Mouse (Mus musculus) adrenal gland, postnatal 4 days (tissue): ENCODE results near the gene Mgp. TPM values are rescaled to one million over a fixed set of nuclear protein-coding genes. Genes with fewer than 3 reads are reported as not detected.

ENCODE experiments used
- DNase-seq, 2 experiments: peaks; one replicate each; pipeline ENCODE4 v3.0.0; 2021 to 2022; ENCODE audit warnings: low spot score in 2 of 2, mixed read lengths in 2 of 2
- long read RNA-seq, 2 experiments: library from polyadenylated mRNA; stranded (forward); transcript quantifications; one replicate each; pipeline ENCODE4 v2.0.0; 2021
- total RNA-seq, 2 experiments: library from RNA; stranded (reverse); gene quantifications; 2 replicates each; pipeline ENCODE4 v1.2.3; 2021

Gene Mgp
- 100 to 1,000 TPM; 174 to 199 TPM for total RNA-seq
- long read RNA-seq, experiment 1, transcript Mgp-201 (4 exons, 617 nt), result major isoform, 33 of 34 reads
- long read RNA-seq, experiment 1, partial matches to known transcripts, result 1 of 34 reads
- long read RNA-seq, experiment 1, other reads (novel, unspliced or antisense), result 0 of 34 reads
- long read RNA-seq, experiment 2, transcript Mgp-201 (4 exons, 617 nt), result major isoform, 75 of 79 reads
- long read RNA-seq, experiment 2, partial matches to known transcripts, result 2 of 79 reads
- long read RNA-seq, experiment 2, other reads (novel, unspliced or antisense), result 1 of 79 reads

GRCm38 (mm10) chr6:136875670-136876069, at the start of gene Mgp:
TSS of gene Mgp (minus strand) at chr6:136875823.
- no peak for DNase-seq

- no peak for DNase-seq
These were observed 49.4 kb upstream of the Mgp start for GRCm38 (mm10) chr6:136925049-136925448.

GRCm38 (mm10) chr6:136923532-136923931, 47.9 kb upstream of the Mgp start, which contains the start of gene Pde6h:
TSS of gene Pde6h (plus strand) at chr6:136923832.
- no peak for DNase-seq

- no peak for DNase-seq
These were observed 47.2 kb upstream of the Mgp start for GRCm38 (mm10) chr6:136922871-136923270.

- DNase-seq, result no peak
These were observed 46.5 kb upstream of the Mgp start, which contains the start of gene Erp27 for GRCm38 (mm10) chr6:136922080-136922479. TSS of gene Erp27 (minus strand) at chr6:136922180.

GRCm38 (mm10) chr6:136921601-136922000, 46.0 kb upstream of the Mgp start:
- DNase-seq, result no peak

GRCm38 (mm10) chr6:136920320-136921257, 45.0 kb upstream of the Mgp start:
- peak; percentile 38 to 41 for DNase-seq

DNA sequence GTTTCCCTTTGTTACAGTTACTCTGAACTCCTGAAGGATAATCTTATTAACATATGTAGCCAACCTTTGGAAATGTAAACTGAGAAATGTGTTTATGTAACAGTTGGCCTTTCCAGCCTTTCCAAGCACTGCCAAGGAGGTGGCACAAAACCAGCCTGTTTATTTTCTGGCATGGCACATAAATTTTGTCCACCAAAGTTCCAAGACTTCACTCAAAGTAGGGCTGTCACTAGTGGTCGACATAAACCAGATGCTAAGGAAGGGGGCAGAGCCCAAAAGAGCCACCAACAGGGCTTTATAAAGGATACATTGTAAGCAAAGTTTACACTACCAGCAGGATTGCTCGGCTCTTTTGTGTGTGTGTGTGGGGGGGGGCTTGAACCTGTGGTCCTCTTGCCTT, 42.3 kb upstream of the Mgp start:
- no peak for DNase-seq

DNA sequence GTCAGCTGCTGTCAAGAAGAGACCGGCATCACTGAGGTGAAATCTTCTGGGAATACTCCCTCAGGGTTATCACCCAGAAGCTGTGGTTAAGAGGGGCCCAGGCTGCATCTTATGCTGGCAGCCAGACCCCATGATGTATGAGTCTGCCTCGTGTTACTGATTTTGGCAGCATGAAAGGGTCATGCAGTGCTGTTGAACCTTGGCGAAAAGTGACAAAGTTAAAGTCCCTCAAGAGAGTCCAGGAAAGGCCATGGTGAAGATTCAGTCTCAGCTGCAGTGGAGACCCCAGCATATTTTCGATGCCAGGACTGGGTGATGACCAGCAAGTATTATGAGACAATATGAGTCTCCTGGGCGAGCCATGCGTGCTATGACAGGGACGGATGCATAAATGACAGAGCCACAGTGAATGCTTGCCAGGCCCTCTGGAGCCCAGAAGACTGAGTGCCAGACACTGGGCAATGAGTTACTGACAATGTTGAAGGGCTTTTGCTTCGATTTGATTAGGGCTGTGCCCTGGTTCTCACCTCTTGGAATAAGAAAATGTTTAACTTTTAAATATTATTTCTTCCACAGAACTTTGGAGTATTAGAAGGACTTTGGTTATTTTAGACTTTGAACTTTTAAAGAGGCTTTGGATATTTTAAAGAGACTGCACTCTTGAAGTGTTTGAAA, 40.2 kb upstream of the Mgp start:
- DNase-seq, result no peak

DNA sequence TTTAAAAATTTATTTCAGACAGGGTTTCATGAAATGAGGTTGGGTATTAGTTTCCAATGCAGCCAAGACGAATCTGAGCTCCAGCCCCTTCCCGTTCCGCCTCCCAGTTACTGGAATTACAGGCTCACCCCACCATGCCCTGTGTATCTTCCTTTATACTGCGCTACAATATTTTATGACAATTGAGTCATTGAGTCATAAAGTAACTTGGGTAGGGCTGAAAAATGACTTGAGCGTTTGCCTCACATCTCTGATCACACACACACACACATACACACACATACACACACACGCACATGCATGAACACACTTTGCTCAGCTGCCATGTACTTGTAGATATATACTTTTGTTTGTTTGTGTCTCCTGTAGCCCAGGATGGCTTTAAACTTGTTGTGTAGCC, 38.6 kb upstream of the Mgp start:
- DNase-seq, result no peak

DNA sequence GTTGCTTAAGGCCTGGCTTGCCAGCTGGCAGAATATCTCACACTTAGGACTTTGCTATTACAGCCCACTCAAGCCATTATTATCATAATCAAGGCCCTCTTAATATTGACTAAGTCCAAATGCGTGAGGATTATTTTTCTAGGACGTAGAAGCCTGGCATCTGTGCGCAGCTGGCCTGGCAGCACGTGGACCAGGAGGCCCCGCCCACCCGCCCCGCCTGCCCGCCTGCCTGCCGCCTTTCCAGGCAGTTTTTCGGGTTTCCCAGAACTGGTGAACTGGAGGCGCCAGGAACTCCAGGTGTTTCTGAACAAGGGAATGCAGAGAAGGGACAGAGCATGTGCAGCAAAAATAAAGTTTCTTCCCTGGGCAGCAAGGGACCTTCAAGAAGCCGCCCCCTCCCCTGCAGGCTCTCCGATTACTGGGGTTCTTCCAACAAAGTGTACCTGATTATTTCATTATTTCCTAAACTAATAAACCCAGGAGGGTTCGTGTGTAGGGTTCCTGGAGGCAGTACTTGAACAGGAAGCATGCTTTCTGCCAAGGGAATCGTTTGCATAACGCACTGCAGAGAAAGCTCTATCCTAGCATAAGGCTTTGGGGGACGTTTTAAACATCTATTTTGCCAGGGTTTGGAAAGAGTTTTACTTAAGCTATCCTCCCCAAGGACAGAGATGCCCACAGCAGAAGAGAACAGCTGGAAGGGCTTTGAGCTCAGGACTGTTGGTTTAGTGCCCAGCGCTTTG, 37.9 kb upstream of the Mgp start:
- DNase-seq, result no peak

GRCm38 (mm10) chr6:136912751-136913265, 37.2 kb upstream of the Mgp start:
- DNase-seq, result no peak

GRCm38 (mm10) chr6:136910247-136910890, 34.7 kb upstream of the Mgp start:
- DNase-seq, result no peak

- DNase-seq, result no peak
These were observed 31.3 kb upstream of the Mgp start for GRCm38 (mm10) chr6:136906937-136907293.

DNA sequence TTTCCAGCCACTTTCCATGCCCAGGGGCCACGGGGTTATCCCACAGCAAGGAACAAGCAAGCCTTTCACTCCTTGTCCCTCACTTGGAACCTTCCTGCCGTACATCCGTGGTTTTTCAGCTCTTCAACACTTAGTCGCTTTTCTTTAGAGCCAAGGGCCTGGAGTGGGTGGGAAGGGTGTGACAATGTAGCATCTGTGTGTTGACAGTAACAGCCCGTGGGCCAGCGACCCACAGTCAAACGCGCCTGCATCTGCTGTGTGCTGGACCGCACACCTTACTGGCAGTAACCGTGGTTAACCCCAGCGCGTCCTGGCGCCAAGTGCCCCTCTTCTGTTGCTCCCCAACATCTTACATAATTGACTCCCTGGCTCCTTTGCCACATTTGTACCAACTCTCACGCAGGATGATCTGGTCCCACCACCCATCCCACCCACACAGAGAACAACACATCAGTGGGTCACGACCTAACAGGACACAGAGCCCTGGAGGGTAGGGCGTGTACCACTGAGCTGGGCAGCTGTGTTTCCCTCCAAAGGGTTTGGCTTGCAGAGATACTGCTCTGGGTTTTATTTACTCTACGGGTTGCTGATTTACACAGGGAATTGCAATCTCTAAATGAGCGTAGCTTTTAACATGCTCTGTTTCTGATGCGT, 30.8 kb upstream of the Mgp start:
- no peak for DNase-seq

DNA sequence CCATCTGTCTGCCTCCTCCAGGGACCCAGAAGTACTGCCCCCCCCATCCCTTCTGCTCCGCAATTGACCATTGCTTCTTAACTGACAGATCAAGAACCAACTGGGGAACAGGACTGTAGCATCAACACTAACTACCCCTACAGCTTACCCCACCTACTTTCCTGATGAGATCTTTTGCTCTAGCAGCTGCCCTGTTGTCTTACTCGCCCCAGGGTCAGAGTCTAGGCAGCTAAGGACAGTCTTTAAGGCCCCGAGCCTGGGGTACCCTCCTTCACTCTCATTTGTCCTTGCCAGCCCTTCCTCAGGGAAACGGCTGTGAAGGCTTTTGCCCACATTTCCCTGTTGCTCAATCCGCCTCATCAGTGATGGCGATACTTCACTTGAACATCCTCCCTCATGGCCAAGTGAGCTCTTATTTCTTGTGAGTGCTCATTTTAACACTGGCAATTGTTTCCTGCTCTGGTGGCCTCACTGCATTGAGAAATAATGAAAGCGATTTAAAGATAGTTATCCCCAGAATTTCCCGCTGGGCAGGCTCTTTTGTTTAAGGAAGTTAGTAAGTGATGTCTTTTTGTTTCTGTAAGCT, 28.4 kb upstream of the Mgp start:
- no peak for DNase-seq

DNA sequence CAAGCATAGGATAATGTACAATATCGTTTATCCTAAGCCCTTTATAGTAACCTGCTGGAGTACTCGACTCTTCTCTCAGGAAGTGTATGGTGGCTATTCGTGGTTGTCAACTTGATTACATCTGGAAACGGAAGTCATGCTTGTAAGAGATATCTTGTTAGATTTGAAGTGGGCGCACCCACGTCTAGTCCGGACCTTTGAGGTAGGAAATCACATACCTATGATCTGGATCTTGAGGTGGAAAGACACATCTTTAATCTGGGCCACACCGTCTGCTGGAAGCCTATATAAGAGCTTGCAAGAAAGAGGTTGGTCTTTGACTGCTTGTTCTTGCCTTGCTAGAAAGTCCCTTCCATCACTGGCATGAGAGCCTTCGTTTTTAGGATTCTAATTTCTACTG, 26.9 kb upstream of the Mgp start:
- no peak for DNase-seq

GRCm38 (mm10) chr6:136901010-136901409, 25.4 kb upstream of the Mgp start:
- no peak for DNase-seq

DNA sequence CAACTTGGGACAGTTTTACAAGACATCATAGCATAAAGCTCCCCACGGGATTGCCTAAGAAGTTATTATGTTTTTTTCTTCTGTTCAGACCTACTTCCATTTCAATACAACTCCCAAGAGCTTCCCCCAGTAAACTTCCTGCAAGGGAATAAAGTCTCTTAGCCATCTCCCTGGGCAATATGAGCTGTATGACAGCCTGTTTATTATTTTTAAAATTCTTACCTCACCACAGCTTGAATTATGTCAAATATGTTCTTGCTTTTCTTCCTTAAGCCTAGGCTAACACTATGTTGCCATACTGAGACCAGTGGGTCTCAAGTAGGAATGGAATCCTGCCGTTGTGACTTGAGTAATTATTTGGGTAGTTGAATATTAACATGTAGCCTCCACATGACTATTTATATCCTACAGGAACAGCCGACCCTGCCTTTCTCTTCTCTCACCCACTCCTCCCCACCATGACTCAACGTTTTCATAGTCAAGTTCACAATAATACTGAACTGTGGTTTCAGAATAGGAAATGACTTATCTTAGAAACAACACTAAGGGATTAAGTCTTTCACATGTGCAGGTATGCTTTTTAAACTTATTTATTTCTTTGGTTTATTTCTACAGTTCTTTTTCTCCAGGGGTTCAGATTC, 24.9 kb upstream of the Mgp start:
- no peak for DNase-seq
